Mouse (Mus musculus): ENCODE data around the gene Olfr378. TPM values are rescaled to one million over a fixed set of nuclear protein-coding genes. Genes with fewer than 3 reads are reported as not detected.

Olfr378 gene
- not detected in 2 replicates for polyA plus RNA-seq (2015; fragmentation: Nextera tagmentation; extraction: Ambion mirVana)

DNA sequence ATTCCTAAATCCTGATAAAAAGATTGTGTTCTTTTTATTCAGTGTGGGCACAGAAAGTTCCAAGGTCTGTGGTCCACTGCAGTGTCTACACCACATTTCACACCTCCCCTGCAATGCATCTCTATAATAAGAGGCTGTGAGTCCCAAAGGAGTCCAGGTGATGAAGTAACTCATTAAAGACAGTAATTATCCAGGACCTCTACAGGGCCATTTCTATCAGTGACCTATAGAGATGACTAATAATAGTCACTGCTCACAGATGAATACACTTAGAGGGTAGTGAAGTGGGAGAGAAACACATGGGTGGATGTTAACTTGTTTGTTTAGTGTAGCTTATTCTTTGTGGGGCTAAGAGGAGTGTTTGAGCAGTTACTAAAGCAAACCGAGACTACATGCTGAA lies at the start of gene Olfr378:
TSS of gene Olfr378 (minus strand) at position 101 of the 400 bp plus-strand sequence.

DNA sequence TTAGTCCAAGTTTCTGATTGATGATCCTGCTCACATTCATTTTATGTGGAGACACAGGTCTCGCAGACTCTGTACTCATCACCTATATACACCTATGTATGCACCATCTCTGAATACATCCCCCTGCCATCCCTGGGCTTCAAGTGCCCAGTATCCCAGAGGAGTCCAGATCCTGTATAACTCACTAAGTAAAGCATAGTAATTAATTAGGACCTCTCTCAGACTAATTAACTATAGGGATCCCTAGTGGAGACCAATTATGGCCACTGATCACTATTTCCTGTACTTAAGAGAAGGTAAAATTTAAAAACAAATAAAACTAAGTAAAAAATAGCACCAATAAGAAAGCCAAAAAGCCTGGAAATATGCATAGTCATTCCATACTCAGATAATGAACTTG lies 29.1 kb upstream of the Olfr378 start, which contains the start of gene Olfr380:
TSS of gene Olfr380 (minus strand) at position 101 of the 400 bp plus-strand sequence.

DNA sequence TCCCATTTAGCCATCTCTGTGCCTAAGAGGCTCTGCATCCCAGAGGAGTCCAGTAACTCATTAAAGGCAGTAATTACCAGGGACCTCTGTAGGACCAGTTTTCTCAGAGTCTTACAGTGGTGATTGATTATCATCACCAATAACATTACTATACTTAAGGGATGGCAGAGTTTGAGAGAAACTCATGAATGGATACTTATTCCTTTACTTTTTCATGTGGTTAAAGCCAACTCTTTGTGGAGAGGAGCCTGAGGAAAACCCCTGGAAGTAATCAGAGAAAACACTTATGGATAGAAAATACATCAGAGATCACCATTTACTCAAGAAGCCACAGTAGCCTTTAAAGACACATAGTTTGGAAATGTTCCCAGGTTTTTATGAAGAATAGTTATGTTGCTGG lies 28.8 kb downstream of the Olfr378 start, which contains the start of gene Olfr1:
TSS of gene Olfr1 (minus strand) at position 101 of the 400 bp plus-strand sequence.

Other genes with a start within 250 kb of the Olfr378 start
- 13.8 and 17.1 TPM in 2 replicates for gene Ctns, start 229.4 kb downstream of the Olfr378 start, polyA plus RNA-seq (2015; fragmentation: Nextera tagmentation; extraction: Ambion mirVana)
- gene Shpk, start 229.0 kb downstream of the Olfr378 start, polyA plus RNA-seq (2015; fragmentation: Nextera tagmentation; extraction: Ambion mirVana): 3.6 and 4.3 TPM in 2 replicates
- gene Trpv1, start 194.2 kb downstream of the Olfr378 start, polyA plus RNA-seq (2015; fragmentation: Nextera tagmentation; extraction: Ambion mirVana): 0.27 and 0.59 TPM in 2 replicates
- 0.35 and 0.36 TPM in 2 replicates for gene Trpv3, start 161.1 kb downstream of the Olfr378 start, polyA plus RNA-seq (2015; fragmentation: Nextera tagmentation; extraction: Ambion mirVana)
- gene Aspa, start 98.9 kb downstream of the Olfr378 start, polyA plus RNA-seq (2015; fragmentation: Nextera tagmentation; extraction: Ambion mirVana): 10.9 and 13.3 TPM in 2 replicates
- 0.08 TPM in 1 of 2 replicates, not detected in the other for gene Gm49340, start 98.7 kb downstream of the Olfr378 start, polyA plus RNA-seq (2015; fragmentation: Nextera tagmentation; extraction: Ambion mirVana)
- gene Spata22, start 98.7 kb downstream of the Olfr378 start, polyA plus RNA-seq (2015; fragmentation: Nextera tagmentation; extraction: Ambion mirVana): 0.23 and 0.28 TPM in 2 replicates
- 0.08 TPM in 1 of 2 replicates, not detected in the other for gene Olfr20, start 77.7 kb downstream of the Olfr378 start, polyA plus RNA-seq (2015; fragmentation: Nextera tagmentation; extraction: Ambion mirVana)
- not detected in 2 replicates for gene Olfr376, start 57.2 kb downstream of the Olfr378 start, polyA plus RNA-seq (2015; fragmentation: Nextera tagmentation; extraction: Ambion mirVana)
- gene Olfr1, start 28.9 kb downstream of the Olfr378 start, polyA plus RNA-seq (2015; fragmentation: Nextera tagmentation; extraction: Ambion mirVana): not detected in 2 replicates
- not detected in 2 replicates for gene Olfr380, start 29.0 kb upstream of the Olfr378 start, polyA plus RNA-seq (2015; fragmentation: Nextera tagmentation; extraction: Ambion mirVana)
- gene Olfr381, start 63.1 kb upstream of the Olfr378 start, polyA plus RNA-seq (2015; fragmentation: Nextera tagmentation; extraction: Ambion mirVana): not detected in 2 replicates
- not detected in 2 replicates for gene Olfr382, start 88.7 kb upstream of the Olfr378 start, polyA plus RNA-seq (2015; fragmentation: Nextera tagmentation; extraction: Ambion mirVana)
- gene Olfr385, start 164.5 kb upstream of the Olfr378 start, polyA plus RNA-seq (2015; fragmentation: Nextera tagmentation; extraction: Ambion mirVana): not detected in 2 replicates
- not detected in 2 replicates for gene Olfr384, start 170.1 kb upstream of the Olfr378 start, polyA plus RNA-seq (2015; fragmentation: Nextera tagmentation; extraction: Ambion mirVana)